Mouse (Mus musculus) olfactory bulb, adult 2 months (tissue): Measurements from ENCODE around the gene Bik. TPM values are rescaled to one million over a fixed set of nuclear protein-coding genes. Genes with fewer than 3 reads are reported as not detected.

Experiments used
- H3K27ac ChIP-seq: fragments of 200-500 bp; 2 replicates; pipeline ENCODE4 v1.5.1; 2012; ENCODE audit warnings: low read depth, low read length; ENCODE audit not compliant: insufficient read depth
- H3K4me1 ChIP-seq: fragments of 200-500 bp; 2 replicates; pipeline ENCODE4 v1.6.1; 2012; ENCODE audit warnings: low read length; ENCODE audit not compliant: control insufficient read depth, insufficient read depth
- H3K4me3 ChIP-seq: fragments of 200-500 bp; 2 replicates; pipeline ENCODE4 v1.5.1; 2012; ENCODE audit warnings: mild to moderate bottlenecking, low read depth, low read length, moderate library complexity; ENCODE audit not compliant: insufficient read depth
- CTCF ChIP-seq: fragments of 200-500 bp; IDR thresholded peaks from 2 replicates; pipeline ENCODE4 v1.5.1; 2012; ENCODE audit warnings: low read depth, mild to moderate bottlenecking, low read length, moderate library complexity; ENCODE audit not compliant: insufficient read depth
- POLR2A ChIP-seq: fragments of 200-500 bp; IDR thresholded peaks from 2 replicates; pipeline ENCODE4 v1.6.1; 2012; ENCODE audit warnings: mild to moderate bottlenecking, low read depth, low read length, moderate library complexity; ENCODE audit not compliant: insufficient read depth
- WGBS: fragments of 180-500 bp; shearing (Covaris S2); methylation state at CpG from one replicate; pipeline ENCODE4 v1.1.7; 2018; 5-methylcytosine and 5-hydroxymethylcytosine counted together
- polyA plus RNA-seq: library from polyadenylated mRNA; stranded (reverse); fragments of >200 nt; gene quantifications from 2 replicates; pipeline ENCODE4 v1.2.4, GENCODE M21; 2012; ENCODE audit warnings: low replicate concordance; ENCODE audit not compliant: missing spikeins, insufficient read depth, insufficient read length

Bik gene
- polyA plus RNA-seq, 1 experiment = not detected

DNA sequence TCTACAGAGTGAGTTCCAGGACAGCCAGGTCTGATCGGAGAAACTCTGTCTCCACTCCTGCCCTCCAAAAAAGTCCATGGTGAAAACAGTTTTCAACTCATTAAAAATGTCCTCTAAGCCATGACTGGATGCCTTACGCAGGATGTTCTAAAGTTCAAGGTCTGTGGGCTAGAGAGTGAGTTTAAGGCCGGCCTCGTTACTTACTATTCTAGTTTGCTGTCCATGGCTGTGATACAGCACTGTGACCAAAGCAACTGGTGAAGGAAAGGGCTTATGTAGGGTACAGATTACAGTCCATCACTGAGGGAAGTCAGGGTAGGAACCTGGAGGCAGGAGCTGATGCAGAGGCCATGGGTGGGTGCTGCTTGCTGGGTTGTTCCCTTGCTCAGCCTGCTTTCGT is 41.9 kb downstream of the Bik start:
- WGBS = 98% methylated on average over 5 of the region's 5 CpGs
- peaks cover 11% of the 10 kb centered on the region; the same call in 1 of the 2 replicates for H3K4me1 ChIP-seq
- no peak overlapping the region for H3K27ac ChIP-seq
- H3K4me3 ChIP-seq = no peak overlapping the region
- TF ChIP-seq POLR2A (no peak), CTCF (no peak)

DNA sequence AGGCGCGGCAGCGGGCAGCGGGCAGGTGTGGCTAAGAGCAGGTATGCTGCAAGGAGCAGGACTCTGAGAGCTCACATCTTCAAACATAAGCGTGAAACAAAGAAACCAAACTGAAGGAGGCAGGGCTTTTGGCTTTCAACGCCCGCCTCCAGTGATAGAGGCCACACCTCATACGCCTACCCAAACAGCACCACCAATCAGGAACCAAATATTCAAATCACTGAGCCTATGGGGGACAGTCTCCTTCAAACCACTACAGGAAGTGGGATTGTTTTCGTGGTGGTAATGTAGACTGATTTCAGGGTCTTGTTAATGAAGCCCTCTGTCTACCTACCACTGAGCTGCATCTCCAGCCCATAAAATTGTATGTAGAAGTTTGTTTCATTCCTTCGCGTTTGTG is 43.0 kb downstream of the Bik start:
- WGBS = 68% methylated on average over 11 of the region's 11 CpGs
- Histone ChIP-seq H3K4me3 (no peak overlapping the region), H3K27ac (no peak overlapping the region), H3K4me1 (no peaks in the 10 kb centered on the region; the same call in 1 of the 2 replicates)
- TF ChIP-seq POLR2A = no peak
- no peak for TF ChIP-seq CTCF

DNA sequence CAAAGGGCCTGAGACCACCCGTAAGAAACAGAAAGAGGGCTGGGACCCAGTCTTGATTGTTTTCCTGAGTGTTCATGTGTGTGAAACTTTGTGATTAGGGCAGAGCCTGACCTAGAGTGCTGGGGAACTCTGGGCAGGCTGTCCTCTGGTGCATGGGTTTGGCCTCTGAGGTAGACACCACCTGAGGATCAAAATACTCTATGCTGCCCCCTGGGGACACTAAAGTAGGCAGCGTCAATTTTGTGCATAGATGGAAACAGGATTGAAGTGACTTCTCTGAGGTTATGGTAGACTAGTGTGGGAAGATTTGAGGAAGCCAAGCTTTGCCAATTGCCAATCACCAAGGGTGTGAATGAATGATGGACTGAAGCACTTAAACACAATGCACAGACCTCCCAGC is 44.0 kb downstream of the Bik start:
- H3K4me1 ChIP-seq = no peaks in the 10 kb centered on the region
- 68% methylated on average over 2 of the region's 2 CpGs for WGBS
- no peak overlapping the region for H3K27ac ChIP-seq
- TF ChIP-seq POLR2A = no peak
- no peak for TF ChIP-seq CTCF
- H3K4me3 ChIP-seq = no peak overlapping the region

DNA sequence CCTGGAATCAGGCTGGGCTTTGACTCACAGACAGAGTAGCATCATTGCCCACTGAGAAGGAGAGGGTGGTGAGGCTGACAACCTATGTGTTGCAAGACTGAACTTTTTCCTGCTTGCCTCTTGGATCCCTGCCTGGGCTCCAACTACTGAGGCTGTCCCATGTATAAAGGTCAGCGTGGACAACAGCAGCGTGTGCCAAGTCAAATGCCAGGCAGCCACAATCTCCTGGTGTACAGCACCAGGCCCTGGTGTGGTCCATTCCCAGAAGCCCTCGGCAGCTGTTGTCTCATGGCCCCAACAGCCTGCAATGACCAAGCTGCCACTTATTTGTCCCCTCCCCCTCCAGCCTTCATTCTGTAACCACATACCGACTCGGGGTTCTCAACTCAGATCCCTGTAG is 45.0 kb downstream of the Bik start:
- WGBS = 82% methylated on average over 5 of the region's 5 CpGs
- H3K27ac ChIP-seq = no peak overlapping the region
- no peaks in the 10 kb centered on the region for H3K4me1 ChIP-seq
- TF ChIP-seq CTCF = no peak
- no peak for TF ChIP-seq POLR2A
- H3K4me3 ChIP-seq = no peak overlapping the region

DNA sequence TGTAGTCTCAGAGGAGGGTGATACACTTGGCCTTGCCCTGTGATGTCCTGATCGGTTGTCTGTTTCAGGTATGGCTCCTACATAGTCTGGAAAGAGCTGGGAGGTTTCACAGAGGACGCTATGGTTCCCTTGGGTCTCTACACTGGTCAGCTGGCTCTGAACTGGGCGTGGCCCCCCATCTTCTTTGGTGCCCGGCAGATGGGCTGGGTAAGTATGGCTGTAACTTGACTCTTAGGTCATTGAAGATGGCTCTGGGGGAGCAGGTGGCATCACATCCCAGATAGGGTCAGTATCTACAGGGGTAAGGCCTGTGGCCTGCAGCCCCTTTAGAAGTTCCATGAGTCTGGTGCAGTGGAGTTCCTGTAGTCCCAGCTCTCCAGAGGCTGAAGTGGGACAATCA is 45.5 kb downstream of the Bik start:
- Histone ChIP-seq H3K4me3 (no peak overlapping the region), H3K27ac (no peak overlapping the region), H3K4me1 (no peaks in the 10 kb centered on the region)
- WGBS = 85% methylated on average over 4 of the region's 4 CpGs
- TF ChIP-seq POLR2A = no peak
- TF ChIP-seq CTCF = no peak

DNA sequence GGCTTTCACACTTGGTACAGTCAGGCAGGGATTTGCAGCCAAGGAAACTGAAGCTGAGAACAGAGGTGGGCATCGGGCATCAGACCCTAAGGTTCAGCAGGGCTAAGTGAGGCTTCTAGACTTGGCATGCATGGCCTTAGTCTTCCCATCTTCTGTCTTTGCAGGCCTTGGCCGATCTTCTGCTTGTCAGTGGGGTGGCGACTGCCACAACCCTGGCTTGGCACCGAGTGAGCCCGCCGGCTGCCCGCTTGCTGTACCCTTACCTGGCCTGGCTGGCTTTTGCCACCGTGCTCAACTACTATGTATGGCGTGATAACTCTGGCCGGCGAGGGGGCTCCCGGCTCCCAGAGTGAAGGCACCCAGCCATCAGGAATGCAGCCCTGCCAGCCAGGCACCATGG is 46.9 kb downstream of the Bik start:
- no peak overlapping the region for H3K4me3 ChIP-seq
- no peak overlapping the region for H3K27ac ChIP-seq
- H3K4me1 ChIP-seq = no peaks in the 10 kb centered on the region
- TF ChIP-seq POLR2A = no peak
- no peak for TF ChIP-seq CTCF
- WGBS = 94% methylated on average over 12 of the region's 12 CpGs

DNA sequence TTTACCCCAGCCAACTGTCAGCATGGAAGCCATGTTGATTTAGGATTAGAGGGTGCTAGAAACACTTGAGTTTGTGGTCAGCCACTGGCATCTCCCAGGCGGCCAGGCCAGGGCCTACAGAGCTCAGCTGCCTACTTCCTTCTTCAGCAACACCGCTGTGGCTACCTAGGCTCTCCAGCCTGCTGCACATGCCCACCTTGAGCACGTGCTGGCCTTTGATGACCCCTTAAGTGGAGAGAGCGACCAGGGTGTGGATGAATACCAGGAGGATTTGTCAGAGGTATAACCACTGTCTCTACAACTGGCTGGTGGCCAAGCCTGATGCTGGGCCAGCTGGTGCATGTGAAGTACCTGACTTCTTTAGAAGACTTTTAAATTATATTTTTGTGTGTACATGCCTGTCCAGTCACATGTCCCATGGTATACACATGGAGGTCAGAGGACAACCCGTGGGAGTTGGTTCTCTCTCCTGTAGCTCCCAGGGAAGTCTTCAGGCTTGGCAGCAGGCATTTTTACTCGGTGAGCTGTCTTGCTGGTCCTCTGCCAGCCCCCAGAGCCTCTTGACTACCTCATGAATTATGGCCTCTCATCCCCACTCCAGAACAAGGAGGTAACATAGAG is 48.2 kb downstream of the Bik start:
- 84% methylated on average over 6 of the region's 6 CpGs for WGBS
- Histone ChIP-seq H3K4me1 (no peaks in the 10 kb centered on the region), H3K4me3 (no peak overlapping the region), H3K27ac (no peak overlapping the region)
- TF ChIP-seq POLR2A (no peak), CTCF (no peak)

DNA sequence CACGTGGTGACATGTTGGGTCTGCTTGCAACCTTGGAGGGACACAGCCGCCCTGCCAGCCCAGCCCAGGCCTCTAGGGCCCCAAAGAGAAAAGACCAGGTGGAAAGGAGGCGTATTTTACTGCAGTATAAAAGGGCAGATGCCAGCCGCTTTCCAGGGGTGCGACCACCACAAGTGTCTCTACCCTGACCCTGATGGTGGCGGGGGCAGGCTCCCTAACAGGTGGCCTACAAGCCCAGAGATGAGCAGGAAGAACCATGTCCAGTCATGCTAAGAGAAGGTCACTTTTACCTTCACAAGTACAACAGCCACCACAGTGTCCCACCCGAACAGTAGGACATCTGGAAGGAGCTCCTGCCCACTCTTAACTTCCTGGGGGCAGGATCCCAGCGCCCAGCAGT is 48.9 kb downstream of the Bik start:
- no peak overlapping the region for H3K4me3 ChIP-seq
- H3K4me1 ChIP-seq = no peaks in the 10 kb centered on the region
- TF ChIP-seq CTCF (no peak), POLR2A (no peak)
- H3K27ac ChIP-seq = no peak overlapping the region
- 93% methylated on average over 8 of the region's 8 CpGs for WGBS

DNA sequence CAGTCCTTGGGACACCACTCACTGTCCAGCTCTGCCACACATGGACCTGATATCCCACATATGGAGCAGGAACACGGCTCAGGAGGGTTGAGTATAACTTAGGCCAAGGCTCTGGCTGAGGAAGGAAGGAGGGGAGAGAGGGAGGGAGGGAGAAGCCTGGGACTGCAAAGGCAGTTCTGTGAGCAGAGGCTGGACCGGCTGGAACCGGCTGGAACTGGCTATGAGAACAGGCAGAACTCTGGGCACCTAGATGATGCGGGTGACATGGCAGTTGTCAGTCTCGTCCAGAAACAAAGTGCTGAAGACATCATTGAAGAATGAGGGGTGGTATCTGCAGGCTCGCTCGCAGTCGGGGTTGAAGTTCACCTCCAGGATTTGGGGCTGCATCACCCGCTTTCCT is 50.0 kb downstream of the Bik start:
- whole genome bisulfite sequencing = 95% methylated on average over 9 of the region's 9 CpGs
- Histone ChIP-seq H3K27ac (no peak overlapping the region), H3K4me3 (no peak overlapping the region), H3K4me1 (no peaks in the 10 kb centered on the region)
- TF ChIP-seq POLR2A = no peak
- TF ChIP-seq CTCF = no peak

DNA sequence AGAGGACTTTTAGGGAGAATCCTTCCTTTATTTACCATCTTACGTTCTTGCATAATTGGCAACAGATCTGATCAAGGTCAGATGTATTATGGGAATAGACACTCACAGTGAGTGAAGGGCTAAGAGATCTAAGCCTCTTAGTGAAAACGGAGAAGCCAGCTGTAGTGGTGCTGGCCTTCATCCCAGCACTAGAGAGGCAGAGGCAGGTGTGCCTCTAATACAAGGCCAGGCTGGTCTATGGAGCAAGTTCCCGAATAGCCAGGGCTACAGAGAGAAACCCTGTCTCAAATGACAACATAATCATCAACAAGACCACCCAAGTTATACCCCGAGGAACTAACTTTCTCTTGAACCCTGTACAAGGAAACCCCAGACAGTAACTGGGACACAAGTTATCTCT is 56.3 kb downstream of the Bik start:
- WGBS = 56% methylated on average over 4 of the region's 4 CpGs
- Histone ChIP-seq H3K4me3 (no peak overlapping the region), H3K4me1 (no peaks in the 10 kb centered on the region), H3K27ac (no peak overlapping the region)
- no peak for TF ChIP-seq POLR2A
